Mouse (Mus musculus): Measurements from ENCODE around the gene Ppp2r1a. TPM values are rescaled to one million over a fixed set of nuclear protein-coding genes. Genes with fewer than 3 reads are reported as not detected.

Ppp2r1a gene
- polyA plus RNA-seq, 1 experiment, result 224 TPM

- Histone ChIP-seq H3K36me3 (ENCODE audit: control insufficient read depth, insufficient read depth, low read length) (peaks cover 97% of the 10 kb centered on the region), H3K27ac (ENCODE audit: control insufficient read depth, insufficient read depth, low read length) (no peak overlapping the region), H3K4me1 (replicated peaks; ENCODE audit: control insufficient read depth, insufficient read depth, low read length) (no peaks in the 10 kb centered on the region), H3K27me3 (ENCODE audit: control insufficient read depth, insufficient read depth, low read length) (no peaks in the 10 kb centered on the region), H3K4me3 (ENCODE audit: control insufficient read depth, insufficient read depth, low read length) (no peak overlapping the region)
- DNase-seq, result no peak
- TF ChIP-seq CTCF (IDR thresholded peaks at IDR 0.05; ENCODE audit: borderline replicate concordance, control insufficient read depth, extremely low read depth, insufficient read depth, low read length, poor library complexity), result no peak
- no peak for TF ChIP-seq POLR2A (IDR thresholded peaks at IDR 0.05; ENCODE audit: control insufficient read depth, extremely low read depth, insufficient read depth, low read length, poor library complexity)
- WGBS, result 97% methylated on average over 5 of the region's 5 CpGs
Observed at GRCm38 (mm10) chr17:20960386-20960785, 15.3 kb downstream of the Ppp2r1a start.

- Histone ChIP-seq H3K27ac (ENCODE audit: control insufficient read depth, insufficient read depth, low read length) (no peak overlapping the region), H3K27me3 (ENCODE audit: control insufficient read depth, insufficient read depth, low read length) (no peaks in the 10 kb centered on the region), H3K4me1 (replicated peaks; ENCODE audit: control insufficient read depth, insufficient read depth, low read length) (no peaks in the 10 kb centered on the region), H3K4me3 (ENCODE audit: control insufficient read depth, insufficient read depth, low read length) (no peak overlapping the region), H3K36me3 (ENCODE audit: control insufficient read depth, insufficient read depth, low read length) (peaks cover 84% of the 10 kb centered on the region)
- 97% methylated on average over 4 of the region's 4 CpGs for WGBS
- TF ChIP-seq CTCF (IDR thresholded peaks at IDR 0.05; ENCODE audit: borderline replicate concordance, control insufficient read depth, extremely low read depth, insufficient read depth, low read length, poor library complexity), result no peak
- TF ChIP-seq POLR2A (IDR thresholded peaks at IDR 0.05; ENCODE audit: control insufficient read depth, extremely low read depth, insufficient read depth, low read length, poor library complexity), result no peak
- DNase-seq, result no peak
Observed at GRCm38 (mm10) chr17:20965421-20965820, 20.3 kb downstream of the Ppp2r1a start.

GRCm38 (mm10) chr17:20966681-20967080 lies 21.6 kb downstream of the Ppp2r1a start:
- H3K36me3 ChIP-seq (ENCODE audit: control insufficient read depth, insufficient read depth, low read length), result peaks cover 71% of the 10 kb centered on the region
- DNase-seq, result no peak

GRCm38 (mm10) chr17:20993716-20994115 lies 48.6 kb downstream of the Ppp2r1a start:
- TF ChIP-seq POLR2A (IDR thresholded peaks at IDR 0.05; ENCODE audit: control insufficient read depth, extremely low read depth, insufficient read depth, low read length, poor library complexity) (no peak), CTCF (IDR thresholded peaks at IDR 0.05; ENCODE audit: borderline replicate concordance, control insufficient read depth, extremely low read depth, insufficient read depth, low read length, poor library complexity) (no peak)
- no peaks in the 10 kb centered on the region for H3K4me1 ChIP-seq (replicated peaks; ENCODE audit: control insufficient read depth, insufficient read depth, low read length)
- WGBS, result 82% methylated on average over 2 of the region's 2 CpGs

More at GRCm38 (mm10) chr17:20966681-20967080, 21.6 kb downstream of the Ppp2r1a start:
- TF ChIP-seq POLR2A (IDR thresholded peaks at IDR 0.05; ENCODE audit: control insufficient read depth, extremely low read depth, insufficient read depth, low read length, poor library complexity), result no peak
- no peak for TF ChIP-seq CTCF (IDR thresholded peaks at IDR 0.05; ENCODE audit: borderline replicate concordance, control insufficient read depth, extremely low read depth, insufficient read depth, low read length, poor library complexity)
- Histone ChIP-seq H3K27me3 (ENCODE audit: control insufficient read depth, insufficient read depth, low read length) (no peaks in the 10 kb centered on the region), H3K27ac (ENCODE audit: control insufficient read depth, insufficient read depth, low read length) (no peak overlapping the region), H3K4me1 (replicated peaks; ENCODE audit: control insufficient read depth, insufficient read depth, low read length) (no peaks in the 10 kb centered on the region), H3K4me3 (ENCODE audit: control insufficient read depth, insufficient read depth, low read length) (no peak overlapping the region)

GRCm38 (mm10) chr17:20996364-20996763 lies 51.3 kb downstream of the Ppp2r1a start, which contains the start of gene Vmn1r233:
Gene Vmn1r233, minus strand, starts transcription at chr17:20996464.
- TF ChIP-seq POLR2A (IDR thresholded peaks at IDR 0.05; ENCODE audit: control insufficient read depth, extremely low read depth, insufficient read depth, low read length, poor library complexity) (no peak), CTCF (IDR thresholded peaks at IDR 0.05; ENCODE audit: borderline replicate concordance, control insufficient read depth, extremely low read depth, insufficient read depth, low read length, poor library complexity) (no peak)
- H3K27me3 ChIP-seq (ENCODE audit: control insufficient read depth, insufficient read depth, low read length), result no peaks in the 10 kb centered on the region
- H3K27ac ChIP-seq (ENCODE audit: control insufficient read depth, insufficient read depth, low read length), result no peak within 1 kb of the TSS
- H3K36me3 ChIP-seq (ENCODE audit: control insufficient read depth, insufficient read depth, low read length), result no peaks in the 10 kb centered on the region
- no peak within 1 kb of the TSS for H3K4me3 ChIP-seq (ENCODE audit: control insufficient read depth, insufficient read depth, low read length)
- DNase-seq, result no peak
- H3K4me1 ChIP-seq (replicated peaks; ENCODE audit: control insufficient read depth, insufficient read depth, low read length), result no peaks in the 10 kb centered on the region

More at GRCm38 (mm10) chr17:20993716-20994115, 48.6 kb downstream of the Ppp2r1a start:
- Histone ChIP-seq H3K4me3 (ENCODE audit: control insufficient read depth, insufficient read depth, low read length) (no peak overlapping the region), H3K27ac (ENCODE audit: control insufficient read depth, insufficient read depth, low read length) (no peak overlapping the region), H3K36me3 (ENCODE audit: control insufficient read depth, insufficient read depth, low read length) (no peaks in the 10 kb centered on the region), H3K27me3 (ENCODE audit: control insufficient read depth, insufficient read depth, low read length) (no peaks in the 10 kb centered on the region)
- DNase-seq, result no peak

- DNase-seq, result peak; percentile 88
- Histone ChIP-seq H3K27ac (ENCODE audit: control insufficient read depth, insufficient read depth, low read length) (peak within 1 kb of the TSS; percentile 87), H3K4me3 (ENCODE audit: control insufficient read depth, insufficient read depth, low read length) (peak within 1 kb of the TSS; percentile 100), H3K4me1 (replicated peaks; ENCODE audit: control insufficient read depth, insufficient read depth, low read length) (peaks cover 6% of the 10 kb centered on the region; the same call in 1 of the 2 replicates), H3K27me3 (ENCODE audit: control insufficient read depth, insufficient read depth, low read length) (no peaks in the 10 kb centered on the region), H3K36me3 (ENCODE audit: control insufficient read depth, insufficient read depth, low read length) (peaks cover 19% of the 10 kb centered on the region)
- 7% methylated on average over 36 of the region's 36 CpGs for WGBS
- TF ChIP-seq CTCF (IDR thresholded peaks at IDR 0.05; ENCODE audit: borderline replicate concordance, control insufficient read depth, extremely low read depth, insufficient read depth, low read length, poor library complexity) (peak; percentile 41; the same call in 1 of the 2 replicates), POLR2A (IDR thresholded peaks at IDR 0.05; ENCODE audit: control insufficient read depth, extremely low read depth, insufficient read depth, low read length, poor library complexity) (peak; percentile 51; the same call in 1 of the 2 replicates)
Observed at GRCm38 (mm10) chr17:21008382-21009331, 63.5 kb downstream of the Ppp2r1a start, which contains the start of gene Zfp160. Gene Zfp160, plus strand, starts transcription at chr17:21008903.
